Mouse (Mus musculus): ENCODE data around the gene Dnpep.

GRCm38 (mm10) chr1:75361750-75362149, 44.0 kb upstream of the Dnpep start:
- TF ChIP-seq CTCF (IDR thresholded peaks at IDR 0.05; ENCODE audit: extremely low read depth, insufficient read length, insufficient replicate concordance, low read depth, low read length) (no peak), POLR2A (IDR thresholded peaks at IDR 0.05; ENCODE audit: low read depth, low read length) (no peak)

Measured in small intestine, adult 2 months (tissue).